Mouse (Mus musculus) kidney, adult 2 months (tissue): ENCODE data around the gene Fam71d. TPM values are rescaled to one million over a fixed set of nuclear protein-coding genes. Genes with fewer than 3 reads are reported as not detected.

Experiments
- DNase-seq: peaks from one replicate; pipeline ENCODE4 v3.0.0; 2021
- H3K27ac ChIP-seq: fragments of 200-500 bp; 2 replicates; pipeline ENCODE4 v1.5.1; 2012; ENCODE audit warnings: low read depth, low read length, control low read depth, inconsistent platforms; ENCODE audit not compliant: insufficient read depth
- H3K27me3 ChIP-seq: fragments of 200-500 bp; replicated peaks from 2 replicates; pipeline ENCODE4 v1.6.1; 2012; ENCODE audit warnings: mild to moderate bottlenecking, moderate library complexity, low read length, inconsistent platforms; ENCODE audit not compliant: control insufficient read depth, insufficient read depth
- H3K36me3 ChIP-seq: fragments of 200-500 bp; 2 replicates; pipeline ENCODE4 v1.6.1; 2012; ENCODE audit warnings: mild to moderate bottlenecking, moderate library complexity, low read length, inconsistent platforms; ENCODE audit not compliant: control insufficient read depth, insufficient read depth
- H3K4me1 ChIP-seq: fragments of 200-500 bp; 2 replicates; pipeline ENCODE4 v1.6.1; 2011; ENCODE audit warnings: low read length; ENCODE audit not compliant: control insufficient read depth, insufficient read depth
- H3K4me3 ChIP-seq: fragments of 200-500 bp; 2 replicates; pipeline ENCODE4 v1.5.1; 2011; ENCODE audit warnings: mild to moderate bottlenecking, low read depth, low read length, control low read depth; ENCODE audit not compliant: insufficient read depth
- CTCF ChIP-seq: fragments of 200-500 bp; conservative IDR thresholded peaks from 2 replicates; pipeline ENCODE4 v1.5.1; 2011; ENCODE audit warnings: low read depth, mild to moderate bottlenecking, control low read depth, low read length, moderate library complexity, mixed read lengths; ENCODE audit not compliant: insufficient read depth, insufficient read length
- POLR2A ChIP-seq: fragments of 200-500 bp; IDR thresholded peaks from one replicate; pipeline ENCODE4 v1.6.1; 2011; ENCODE audit warnings: low read depth, low read length, control low read depth
- WGBS: fragments of 180-500 bp; shearing (Covaris S2); methylation state at CpG from one replicate; pipeline ENCODE4 v1.1.7; 2018; 5-methylcytosine and 5-hydroxymethylcytosine counted together
- polyA plus RNA-seq: library from polyadenylated mRNA; depleted of rRNA; stranded (reverse); fragments of >200 nt; gene quantifications from 2 replicates; pipeline ENCODE4 v1.2.3, GENCODE M21; 2012; rRNA removed

The Fam71d gene
- 0.37 and 0.45 TPM in 2 replicates for polyA plus RNA-seq

GRCm38 (mm10) chr12:78691325-78691724 is at the start of gene Fam71d:
Gene Fam71d (plus strand): TSS chr12:78691535.
- peak; percentile 14 for DNase-seq
- Histone ChIP-seq H3K4me3 (no peak within 1 kb of the TSS), H3K4me1 (peaks cover 2% of the 10 kb centered on the region; the same call in 1 of the 2 replicates), H3K27ac (no peak within 1 kb of the TSS), H3K27me3 (no peaks in the 10 kb centered on the region; the same call in 1 of the 2 replicates), H3K36me3 (no peaks in the 10 kb centered on the region)
- no peak for TF ChIP-seq POLR2A
- WGBS: 60% methylated on average over 1 of the region's 1 CpGs

- no peak for DNase-seq
- Histone ChIP-seq H3K27me3 (no peaks in the 10 kb centered on the region), H3K36me3 (no peaks in the 10 kb centered on the region), H3K4me3 (no peak overlapping the region), H3K4me1 (no peaks in the 10 kb centered on the region), H3K27ac (no peak overlapping the region)
- whole genome bisulfite sequencing: 64% methylated on average over 2 of the region's 2 CpGs
- no peak for TF ChIP-seq CTCF
- TF ChIP-seq POLR2A: no peak
Observed at GRCm38 (mm10) chr12:78643691-78644090, 47.6 kb upstream of the Fam71d start.

- TF ChIP-seq CTCF (no peak), POLR2A (no peak)
Observed at GRCm38 (mm10) chr12:78645282-78645681, 46.1 kb upstream of the Fam71d start.

GRCm38 (mm10) chr12:78659718-78660304 is 31.5 kb upstream of the Fam71d start:
- Histone ChIP-seq H3K4me1 (no peaks in the 10 kb centered on the region), H3K27me3 (no peaks in the 10 kb centered on the region), H3K27ac (no peak overlapping the region), H3K4me3 (no peak overlapping the region), H3K36me3 (peaks cover 1% of the 10 kb centered on the region; the same call in 1 of the 2 replicates)
- DNase-seq: no peak
- 62% methylated on average over 2 of the region's 2 CpGs for WGBS
- TF ChIP-seq CTCF: no peak
- TF ChIP-seq POLR2A: no peak

More at GRCm38 (mm10) chr12:78645282-78645681, 46.1 kb upstream of the Fam71d start:
- DNase-seq: no peak
- Histone ChIP-seq H3K27me3 (no peaks in the 10 kb centered on the region), H3K36me3 (no peaks in the 10 kb centered on the region), H3K27ac (no peak overlapping the region), H3K4me1 (no peaks in the 10 kb centered on the region), H3K4me3 (no peak overlapping the region)
- 96% methylated on average over 1 of the region's 1 CpGs for WGBS

- TF ChIP-seq POLR2A: no peak
- TF ChIP-seq CTCF: no peak
- no peak for DNase-seq
- 92% methylated on average over 5 of the region's 5 CpGs for WGBS
- Histone ChIP-seq H3K36me3 (no peaks in the 10 kb centered on the region; the same call in none of the 2 replicates), H3K27ac (no peak overlapping the region), H3K4me1 (no peaks in the 10 kb centered on the region), H3K27me3 (no peaks in the 10 kb centered on the region), H3K4me3 (no peak overlapping the region)
Observed at GRCm38 (mm10) chr12:78678101-78678806, 13.1 kb upstream of the Fam71d start.

GRCm38 (mm10) chr12:78678807-78679189 is 12.5 kb upstream of the Fam71d start:
- Histone ChIP-seq H3K27me3 (no peaks in the 10 kb centered on the region), H3K4me3 (no peak overlapping the region), H3K4me1 (no peaks in the 10 kb centered on the region), H3K27ac (no peak overlapping the region), H3K36me3 (no peaks in the 10 kb centered on the region; the same call in none of the 2 replicates)
- TF ChIP-seq POLR2A (no peak), CTCF (no peak)
- WGBS: 92% methylated on average over 2 of the region's 2 CpGs
- DNase-seq: no peak

- no peak for DNase-seq
- Histone ChIP-seq H3K27me3 (no peaks in the 10 kb centered on the region), H3K4me3 (no peak overlapping the region), H3K27ac (no peak overlapping the region), H3K4me1 (no peaks in the 10 kb centered on the region), H3K36me3 (no peaks in the 10 kb centered on the region; the same call in none of the 2 replicates)
- WGBS: 98% methylated on average over 2 of the region's 2 CpGs
- TF ChIP-seq POLR2A (no peak), CTCF (no peak)
Observed at GRCm38 (mm10) chr12:78681048-78681447, 10.3 kb upstream of the Fam71d start.
